Mouse (Mus musculus): ENCODE data around the gene Pate4. TPM values are rescaled to one million over a fixed set of nuclear protein-coding genes. Genes with fewer than 3 reads are reported as not detected.

The Pate4 gene
- not detected for polyA plus RNA-seq (2014; fragmentation: Illumina TruSeq; extraction: RNeasy Lipid Tissue Mini Kit (QIAGEN cat#74804); ENCODE audit: low read depth, low replicate concordance)

GRCm38 (mm10) chr9:35611841-35612240, at the start of gene Pate4:
Gene Pate4, minus strand, starts transcription at chr9:35611941.

DNA sequence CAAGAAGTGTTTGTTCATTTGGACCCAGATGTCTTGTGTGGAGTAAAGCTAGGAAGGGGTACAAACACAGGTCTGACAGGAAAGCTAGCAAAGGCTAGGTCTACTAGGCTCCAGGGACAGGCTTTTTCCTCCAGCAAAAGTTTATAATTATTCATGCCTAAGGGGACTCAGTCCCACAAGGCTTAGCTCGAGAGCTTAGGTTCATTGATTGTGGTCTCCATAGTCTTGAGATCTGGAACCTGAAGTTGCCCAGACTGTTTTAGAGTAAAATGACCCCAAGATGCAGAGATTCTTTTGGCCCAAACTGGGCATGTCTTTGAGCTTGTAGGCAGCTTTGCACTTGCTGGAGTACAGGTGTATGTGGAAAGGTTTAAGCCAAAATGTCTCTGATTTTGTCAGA, 36.4 kb upstream of the Pate4 start, which contains the start of gene Pate3:
Gene Pate3 (minus strand): TSS at position 101 of the 400 bp plus-strand sequence.

GRCm38 (mm10) chr9:35569571-35570534, 41.9 kb downstream of the Pate4 start, which contains the start of the genes Pate2 and Hyls1:
Gene Pate2, plus strand, starts transcription at chr9:35570284.
Gene Hyls1, minus strand, starts transcription at chr9:35570398.

DNA sequence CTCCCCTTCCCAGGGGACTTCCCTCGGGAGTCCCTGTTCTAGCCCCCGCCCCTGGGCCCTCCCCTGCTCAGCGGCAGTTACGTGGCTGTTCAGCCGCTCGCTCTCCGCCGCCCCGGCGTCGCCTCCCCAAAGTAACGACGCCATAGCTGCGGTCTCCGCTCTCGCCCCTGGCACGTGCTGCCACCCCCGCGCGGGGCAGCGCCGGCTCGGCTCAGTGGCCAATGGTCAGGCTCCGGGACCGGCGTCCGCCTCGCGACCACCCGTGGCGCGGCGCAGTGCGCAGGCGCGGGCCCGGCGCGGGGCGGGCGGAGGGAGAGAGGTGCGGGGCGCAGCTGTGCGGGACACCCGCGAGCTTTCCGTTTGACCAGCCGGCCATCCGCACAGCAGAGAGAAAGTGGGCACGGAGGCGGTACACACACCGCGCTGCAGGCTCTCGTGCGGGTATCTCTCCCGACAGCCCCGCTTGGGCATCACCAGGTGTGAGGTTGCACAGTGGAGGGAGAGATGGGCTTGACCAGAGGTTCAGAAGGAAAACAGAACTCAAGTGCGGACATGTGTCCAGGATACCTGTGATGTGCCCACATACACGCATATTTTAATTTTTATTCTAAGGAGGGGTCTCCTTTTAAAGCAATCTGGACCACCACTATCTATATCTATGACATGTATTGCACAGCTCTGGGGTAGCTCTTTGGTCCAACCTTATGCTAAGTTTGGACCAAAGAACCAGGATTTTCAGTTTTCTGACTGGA, 53.3 kb downstream of the Pate4 start, which contains the start of the genes Ddx25 and Pus3:
Gene Ddx25 (minus strand): TSS at position 272 of the 752 bp plus-strand sequence.
Gene Pus3 (plus strand): TSS at position 339 of the 752 bp plus-strand sequence.

Other genes starting within 250 kb of the Pate4 start
- 5.1 TPM for gene Cdon, start 190.8 kb downstream of the Pate4 start, polyA plus RNA-seq (2014; fragmentation: Illumina TruSeq; extraction: RNeasy Lipid Tissue Mini Kit (QIAGEN cat#74804); ENCODE audit: low read depth, low replicate concordance)
- not detected for gene Gm1113, start 93.7 kb downstream of the Pate4 start, polyA plus RNA-seq (2014; fragmentation: Illumina TruSeq; extraction: RNeasy Lipid Tissue Mini Kit (QIAGEN cat#74804); ENCODE audit: low read depth, low replicate concordance)
- gene Ddx25, start 53.4 kb downstream of the Pate4 start, polyA plus RNA-seq (2014; fragmentation: Illumina TruSeq; extraction: RNeasy Lipid Tissue Mini Kit (QIAGEN cat#74804); ENCODE audit: low read depth, low replicate concordance): not detected
- gene Pus3, start 53.3 kb downstream of the Pate4 start, polyA plus RNA-seq (2014; fragmentation: Illumina TruSeq; extraction: RNeasy Lipid Tissue Mini Kit (QIAGEN cat#74804); ENCODE audit: low read depth, low replicate concordance): 30.7 TPM
- not detected for gene Pate2, start 41.7 kb downstream of the Pate4 start, polyA plus RNA-seq (2014; fragmentation: Illumina TruSeq; extraction: RNeasy Lipid Tissue Mini Kit (QIAGEN cat#74804); ENCODE audit: low read depth, low replicate concordance)
- 3.8 TPM for gene Hyls1, start 41.5 kb downstream of the Pate4 start, polyA plus RNA-seq (2014; fragmentation: Illumina TruSeq; extraction: RNeasy Lipid Tissue Mini Kit (QIAGEN cat#74804); ENCODE audit: low read depth, low replicate concordance)
- gene Pate3, start 36.3 kb upstream of the Pate4 start, polyA plus RNA-seq (2014; fragmentation: Illumina TruSeq; extraction: RNeasy Lipid Tissue Mini Kit (QIAGEN cat#74804); ENCODE audit: low read depth, low replicate concordance): not detected
- gene Pate1, start 75.4 kb upstream of the Pate4 start, polyA plus RNA-seq (2014; fragmentation: Illumina TruSeq; extraction: RNeasy Lipid Tissue Mini Kit (QIAGEN cat#74804); ENCODE audit: low read depth, low replicate concordance): not detected
- gene Gm17677, start 129.1 kb upstream of the Pate4 start, polyA plus RNA-seq (2014; fragmentation: Illumina TruSeq; extraction: RNeasy Lipid Tissue Mini Kit (QIAGEN cat#74804); ENCODE audit: low read depth, low replicate concordance): not detected
- gene Gm17727, start 166.2 kb upstream of the Pate4 start, polyA plus RNA-seq (2014; fragmentation: Illumina TruSeq; extraction: RNeasy Lipid Tissue Mini Kit (QIAGEN cat#74804); ENCODE audit: low read depth, low replicate concordance): not detected
- gene Gm27235, start 178.2 kb upstream of the Pate4 start, polyA plus RNA-seq (2014; fragmentation: Illumina TruSeq; extraction: RNeasy Lipid Tissue Mini Kit (QIAGEN cat#74804); ENCODE audit: low read depth, low replicate concordance): not detected
- not detected for gene D730048I06Rik, start 178.2 kb upstream of the Pate4 start, polyA plus RNA-seq (2014; fragmentation: Illumina TruSeq; extraction: RNeasy Lipid Tissue Mini Kit (QIAGEN cat#74804); ENCODE audit: low read depth, low replicate concordance)
- gene 9230110F15Rik, start 232.2 kb upstream of the Pate4 start, polyA plus RNA-seq (2014; fragmentation: Illumina TruSeq; extraction: RNeasy Lipid Tissue Mini Kit (QIAGEN cat#74804); ENCODE audit: low read depth, low replicate concordance): not detected

Measured in kidney, adult 10 weeks (tissue).